Mouse (Mus musculus) erythroblast, embryonic 14.5 days (primary cell): Measurements from ENCODE around the gene Ncbp2.

ENCODE experiments used
- GATA1 ChIP-seq: IDR thresholded peaks from 2 replicates; pipeline ENCODE4 v1.6.1; 2012; ENCODE audit warnings: low read length, inconsistent platforms, mixed read lengths
- TAL1 ChIP-seq: IDR thresholded peaks from 3 replicates; pipeline ENCODE4 v1.6.1; 2012; ENCODE audit warnings: low read length, inconsistent platforms, mixed read lengths

DNA sequence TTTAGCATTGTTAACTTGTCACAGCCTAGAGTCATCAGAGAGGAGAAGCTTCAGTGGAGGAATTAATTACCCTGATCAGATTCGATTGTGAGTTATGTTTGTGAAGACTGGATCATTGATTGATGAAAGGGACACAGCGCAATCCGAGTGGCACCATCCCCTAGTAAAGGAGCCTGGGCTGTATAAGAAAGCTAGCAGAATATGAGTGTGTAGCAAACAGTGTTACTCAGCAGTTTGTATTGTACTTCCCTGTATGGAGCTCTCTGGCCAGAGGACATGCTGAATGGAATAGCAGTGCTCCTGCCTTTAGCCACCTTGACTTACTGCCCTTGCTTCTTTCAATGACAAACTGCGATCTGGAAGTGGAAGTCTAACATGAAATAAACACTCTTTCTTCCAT, 62.0 kb downstream of the Ncbp2 start:
- no peak for TF ChIP-seq TAL1
- TF ChIP-seq GATA1: no peak
